Mouse (Mus musculus) cortical plate, adult 2 months (tissue): ENCODE results near the gene Fgd3.

Experiments used
- CTCF ChIP-seq: fragments of 200-500 bp; IDR thresholded peaks from 2 replicates; pipeline ENCODE4 v1.5.1; 2011; ENCODE audit warnings: mild to moderate bottlenecking, control low read depth, low read length; ENCODE audit not compliant: insufficient read depth; ENCODE audit errors: extremely low read depth
- POLR2A ChIP-seq: fragments of 200-500 bp; IDR thresholded peaks from 2 replicates; pipeline ENCODE4 v1.6.1; 2011; ENCODE audit warnings: mild to moderate bottlenecking, low read length, control low read depth; ENCODE audit not compliant: insufficient read depth; ENCODE audit errors: extremely low read depth

DNA sequence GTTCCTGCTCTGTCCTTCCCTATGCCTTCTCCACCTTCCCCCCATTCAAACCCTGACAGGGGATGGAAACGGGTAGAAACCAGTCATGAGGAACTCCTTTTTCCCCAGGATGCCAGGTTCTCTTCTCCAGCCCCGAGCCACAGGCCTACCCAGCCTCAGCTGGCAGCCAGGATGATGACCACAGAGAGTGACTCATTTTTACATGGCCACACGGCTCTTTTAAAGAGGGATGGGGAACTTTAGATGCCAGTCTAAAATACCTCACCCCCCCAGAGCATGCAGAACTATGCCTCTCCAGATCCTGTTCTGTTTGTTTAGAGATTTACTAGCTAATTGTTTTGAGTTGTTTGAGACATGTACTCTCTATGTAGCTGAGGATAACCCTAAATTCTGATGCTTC, 1.3 kb upstream of the Fgd3 start:
- TF ChIP-seq CTCF (no peak), POLR2A (no peak)
